Mouse (Mus musculus) adrenal gland, postnatal 36 days (tissue): ENCODE results near the gene Gm1113. TPM values are rescaled to one million over a fixed set of nuclear protein-coding genes. Genes with fewer than 3 reads are reported as not detected.

Source experiments
- DNase-seq, 2 experiments: peaks; one replicate each; pipeline ENCODE4 v3.0.0; 2021; ENCODE audit warnings: mixed read lengths in 1 of 2
- total RNA-seq, 2 experiments: library from RNA; stranded (reverse); gene quantifications; 2 replicates each; pipeline ENCODE4 v1.2.3; 2021

Gene Gm1113
- total RNA-seq, 2 experiments from 2014 or later = not detected

DNA sequence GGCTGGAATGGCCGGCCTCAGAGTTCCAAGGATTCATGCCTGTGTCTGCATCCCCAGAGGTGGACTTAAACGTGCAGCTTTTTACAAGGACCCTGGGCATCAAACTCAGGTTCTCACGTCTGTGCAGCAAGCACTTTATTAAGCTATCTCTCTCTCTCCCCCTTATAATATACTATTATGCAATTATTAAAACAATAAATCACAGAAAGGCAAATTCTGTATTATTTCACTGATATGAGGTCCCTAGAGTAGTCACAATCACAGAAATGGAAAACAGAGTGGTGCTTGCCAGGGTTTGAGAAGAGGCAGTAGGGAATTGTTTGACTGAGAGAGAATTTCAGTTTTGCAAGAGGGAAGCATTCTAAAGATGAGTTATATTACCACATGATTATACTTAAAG, 11.1 kb upstream of the Gm1113 start:
- no peak for DNase-seq

DNA sequence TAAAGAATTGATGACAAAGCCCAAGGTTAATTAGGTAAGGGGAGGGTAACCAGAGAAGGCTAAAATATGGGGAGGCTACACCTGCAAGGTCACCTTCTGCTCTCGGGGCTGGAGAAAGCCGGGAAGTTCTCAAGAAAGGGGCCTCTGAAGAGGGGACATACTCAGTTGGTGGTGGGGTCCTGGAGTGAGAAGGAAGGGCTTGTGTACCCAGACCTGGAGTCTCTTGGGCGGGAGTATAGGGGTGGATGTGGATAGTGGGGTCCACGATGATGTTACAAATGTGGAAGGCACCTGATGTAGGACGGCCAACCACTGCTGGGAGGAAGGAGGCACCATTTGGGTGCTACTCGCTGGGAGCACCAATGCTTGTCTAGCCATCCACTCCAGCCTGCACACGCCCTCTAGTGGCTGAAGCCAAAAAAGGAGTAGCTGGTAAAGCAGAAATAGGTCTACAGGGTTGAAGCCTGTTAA, 5.9 kb upstream of the Gm1113 start:
- peak; percentile 68 to 74 for DNase-seq

DNA sequence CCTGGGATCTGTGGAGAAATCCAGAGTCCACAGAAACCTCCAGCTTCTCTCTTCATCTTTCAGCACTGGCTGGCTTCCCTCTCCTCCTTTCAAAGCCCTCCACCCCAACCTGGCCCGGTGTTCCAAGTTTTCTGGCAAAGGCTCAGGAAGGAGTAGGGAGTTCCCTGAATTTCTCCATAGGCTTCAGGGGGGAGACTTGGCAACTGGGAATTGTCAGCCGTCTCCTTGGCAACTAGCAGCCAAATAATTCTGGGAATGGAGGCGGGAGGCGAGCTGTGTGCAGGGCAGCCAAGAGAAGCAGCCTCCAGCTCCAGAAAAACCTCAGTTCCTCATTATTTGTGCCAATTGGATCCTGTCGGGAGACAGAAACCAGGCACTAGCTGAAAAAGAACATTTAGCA, 5.5 kb upstream of the Gm1113 start:
- no peak for DNase-seq

DNA sequence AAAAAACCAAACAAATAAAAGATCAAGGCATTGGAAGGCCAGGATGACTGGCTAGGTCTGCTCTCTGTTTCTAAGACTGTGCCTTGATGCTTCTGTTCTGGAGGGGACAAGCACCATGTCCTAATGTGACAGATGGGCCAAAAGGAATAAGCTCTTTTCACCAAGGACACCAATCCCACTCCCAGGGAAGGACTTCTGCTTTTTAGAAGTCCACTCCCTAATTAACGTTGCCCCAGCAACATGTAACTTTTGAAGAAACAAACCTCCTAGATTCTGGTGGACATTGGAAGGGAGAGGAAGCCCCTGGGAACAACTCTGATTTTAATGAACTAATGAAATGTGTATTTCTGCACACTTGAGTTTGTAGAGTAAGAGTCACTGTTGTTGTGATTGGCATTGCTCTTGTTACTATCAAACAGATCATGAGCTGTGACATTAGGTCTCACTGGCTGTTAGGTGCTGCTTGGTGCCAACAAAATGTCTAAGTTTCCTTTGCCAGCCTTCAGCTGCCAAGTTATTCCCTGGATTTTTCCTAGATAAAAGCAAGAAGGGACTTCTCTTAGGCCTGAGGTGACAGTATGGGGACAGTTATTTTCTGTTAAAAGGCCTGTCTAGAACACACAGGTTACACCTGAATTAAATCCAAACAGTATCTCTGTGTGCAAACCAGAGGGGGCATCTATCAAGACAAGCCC, 4.9 kb upstream of the Gm1113 start:
- no peak for DNase-seq

DNA sequence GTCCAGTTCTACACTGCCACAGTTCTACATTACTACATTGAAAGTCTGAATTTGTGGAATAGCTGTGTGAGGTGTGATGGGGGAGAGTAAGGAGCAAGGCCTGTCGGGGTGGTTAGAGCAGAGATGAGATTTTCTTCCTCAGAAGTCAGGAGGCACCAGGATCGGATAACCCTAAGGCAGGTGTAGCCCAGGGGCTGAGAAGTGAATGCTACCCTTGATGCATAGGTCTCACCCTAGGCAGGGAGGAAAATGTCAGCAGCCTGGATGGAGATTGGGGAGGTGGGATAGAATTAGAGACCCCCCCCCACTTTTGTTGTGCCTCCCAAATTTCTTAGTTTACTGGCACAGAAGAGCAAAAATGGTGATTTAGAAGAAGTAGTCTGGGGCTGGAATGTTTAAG, 4.2 kb upstream of the Gm1113 start:
- no peak for DNase-seq

GRCm38 (mm10) chr9:35520631-35521348, 2.7 kb upstream of the Gm1113 start:
- no peak for DNase-seq

DNA sequence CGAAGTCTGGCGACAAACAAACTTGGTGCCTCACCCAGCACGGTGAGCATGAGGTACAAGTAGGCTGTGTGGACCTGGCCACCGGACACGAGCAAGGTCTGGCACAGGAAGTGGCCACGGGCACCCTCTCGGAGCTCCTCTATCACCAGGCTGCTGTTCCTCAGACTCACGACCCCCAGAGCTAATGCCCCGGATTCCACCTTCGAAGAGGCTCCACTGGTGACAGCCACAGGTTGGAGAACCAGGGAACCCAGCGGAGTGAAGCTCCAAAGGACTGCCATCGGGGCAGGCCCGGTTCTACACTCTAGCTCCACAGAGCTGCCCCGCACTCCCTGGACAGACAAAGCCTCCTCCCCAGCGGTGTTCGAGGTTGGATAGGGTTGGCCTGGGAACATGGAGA, 1.4 kb downstream of the Gm1113 start:
- DNase-seq = no peak

- DNase-seq = no peak
These were observed 1.9 kb downstream of the Gm1113 start for GRCm38 (mm10) chr9:35516182-35516581.

DNA sequence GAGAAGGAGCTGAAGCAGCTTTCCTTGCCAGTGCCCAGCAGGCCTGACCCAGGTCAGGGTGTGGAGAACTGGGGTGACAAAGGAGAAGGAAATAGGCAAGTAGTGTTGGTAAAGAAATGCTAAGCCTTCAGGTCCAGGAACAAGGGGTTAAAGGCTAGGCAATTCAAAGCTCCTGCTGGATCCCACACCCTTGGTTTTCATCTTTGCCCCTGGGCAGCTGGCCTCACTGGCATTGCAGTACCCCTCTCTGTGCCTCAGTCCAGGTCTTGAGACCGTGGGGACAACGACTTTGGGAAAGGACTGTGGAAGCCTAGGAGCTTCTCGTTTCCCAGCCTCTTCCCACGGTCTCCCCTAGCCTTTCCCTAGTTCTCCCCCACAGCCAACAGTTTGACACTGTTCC, 4.2 kb downstream of the Gm1113 start:
- no peak for DNase-seq

DNA sequence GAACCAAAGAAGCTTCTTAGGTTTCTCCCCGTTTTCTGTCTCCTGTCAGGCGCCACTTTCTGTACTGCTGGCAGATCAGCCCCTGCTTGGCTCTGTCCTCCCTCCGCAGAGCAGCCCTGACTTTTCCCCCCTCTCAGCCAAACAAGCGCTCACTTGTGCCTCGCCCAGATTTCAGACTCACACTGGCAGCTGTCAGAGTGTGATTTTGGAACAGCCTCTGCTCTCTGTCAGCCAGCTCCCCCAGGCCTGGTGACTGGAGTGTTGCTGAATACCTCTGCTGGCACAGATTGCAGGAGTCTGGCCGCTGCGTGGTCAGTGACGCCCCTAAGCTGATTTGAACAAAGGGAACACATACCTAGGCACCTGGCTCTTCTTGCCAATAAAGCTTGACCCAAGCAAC, 9.8 kb downstream of the Gm1113 start:
- peak in 1 of 2 experiments; percentile 22 for DNase-seq

DNA sequence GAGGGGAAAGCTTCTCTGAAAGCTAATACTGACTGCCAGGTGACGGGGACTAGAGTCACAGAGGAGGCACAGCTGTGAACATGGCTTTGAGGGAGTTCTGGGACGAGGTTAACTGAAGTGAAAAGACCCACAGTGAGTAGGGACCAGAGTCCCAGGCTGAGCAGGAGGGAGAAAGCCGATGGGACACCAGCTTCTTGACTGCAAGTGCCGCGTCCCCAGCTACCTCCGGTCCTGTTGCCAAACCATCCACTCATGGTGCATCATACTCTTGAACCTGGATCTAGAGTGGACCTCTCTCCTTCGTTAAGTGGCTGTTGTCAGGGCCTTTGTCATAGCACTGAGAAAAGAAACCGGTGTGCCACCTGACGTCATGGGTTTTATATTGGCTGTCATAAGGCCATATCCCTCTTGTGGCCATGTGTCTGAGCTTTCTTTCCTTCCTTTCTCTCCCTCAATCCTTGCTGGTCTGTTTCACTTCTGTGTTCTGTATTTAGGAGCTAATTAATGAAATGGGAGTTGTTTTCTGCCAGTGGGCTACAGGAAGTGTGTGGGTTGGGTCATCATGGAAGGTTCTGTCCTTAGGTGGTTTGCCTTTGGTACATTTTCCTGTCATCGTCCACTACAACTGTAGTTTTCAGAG, 15.6 kb downstream of the Gm1113 start:
- DNase-seq = no peak

GRCm38 (mm10) chr9:35499946-35500345, 18.1 kb downstream of the Gm1113 start:
- DNase-seq = no peak

- no peak for DNase-seq
These were observed 22.6 kb downstream of the Gm1113 start for GRCm38 (mm10) chr9:35495471-35495870.

DNA sequence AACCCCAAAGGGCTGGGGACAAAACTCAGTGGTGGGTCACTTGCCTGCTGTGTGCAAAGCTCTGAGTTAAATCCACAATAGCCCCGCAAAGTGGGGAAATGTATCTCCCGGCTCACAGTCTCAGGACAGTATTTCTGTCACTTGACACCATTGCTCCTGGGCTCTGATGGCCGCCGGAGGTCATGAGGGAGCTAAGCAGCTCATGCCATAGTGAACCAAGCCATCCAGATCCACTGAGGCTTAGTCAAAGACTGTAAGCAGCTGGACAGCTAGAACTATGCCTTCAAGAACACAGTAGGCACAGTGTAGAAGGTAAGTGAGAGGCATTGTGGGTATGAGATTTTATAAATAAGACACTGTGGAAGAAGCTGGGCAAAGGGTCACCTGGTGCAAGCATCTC, 23.1 kb downstream of the Gm1113 start:
- DNase-seq = no peak

DNA sequence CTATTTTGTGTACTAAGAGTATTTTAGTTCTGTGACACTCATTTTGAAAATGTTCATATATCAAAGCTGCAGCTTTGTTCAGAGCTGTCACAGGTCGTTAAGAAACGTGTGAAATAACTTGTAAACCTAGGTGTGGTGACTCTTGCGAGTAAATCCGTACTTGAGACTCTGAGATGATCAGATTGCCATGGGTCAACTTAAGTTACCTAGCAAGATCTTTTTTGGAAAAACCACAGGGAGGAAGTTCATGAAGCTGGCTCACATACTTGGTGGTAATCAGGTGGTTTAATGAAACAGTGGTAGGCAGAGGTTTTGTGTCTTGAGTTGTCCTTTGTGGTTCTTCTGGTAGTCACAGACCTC, 24.4 kb downstream of the Gm1113 start:
- DNase-seq = no peak

DNA sequence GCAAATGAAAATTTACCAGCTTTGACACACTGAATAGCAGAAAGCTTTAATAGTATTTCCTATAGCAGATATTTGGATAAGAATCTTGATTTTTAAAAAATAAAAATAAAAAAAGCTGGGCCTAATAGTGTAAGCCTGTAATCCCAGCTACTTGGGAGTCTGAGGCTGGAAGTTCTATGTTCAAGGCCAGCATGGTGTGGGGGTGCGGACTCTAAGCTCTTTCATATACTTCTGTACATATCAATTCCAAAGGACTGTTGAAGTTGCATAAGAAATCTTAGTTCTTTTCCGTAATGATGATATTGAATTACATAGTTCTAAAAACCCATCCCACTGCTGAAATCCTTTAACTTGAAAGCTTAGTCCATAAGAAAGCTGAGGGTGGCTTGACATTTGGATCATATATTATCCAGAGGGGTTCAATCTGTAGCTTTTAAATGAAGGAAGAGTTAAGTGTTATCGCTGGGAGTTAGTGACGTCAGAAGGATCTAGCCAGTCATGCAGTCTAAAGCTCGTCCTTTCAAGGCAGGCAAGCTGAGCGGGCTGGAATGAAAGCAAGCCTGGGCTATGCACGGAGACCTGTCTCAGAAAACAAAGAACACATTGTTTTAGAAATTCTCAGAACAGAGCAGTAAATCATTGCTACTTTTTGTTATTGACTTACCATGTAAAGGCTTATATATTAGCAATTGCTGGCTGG, 24.9 kb downstream of the Gm1113 start:
- no peak for DNase-seq

DNA sequence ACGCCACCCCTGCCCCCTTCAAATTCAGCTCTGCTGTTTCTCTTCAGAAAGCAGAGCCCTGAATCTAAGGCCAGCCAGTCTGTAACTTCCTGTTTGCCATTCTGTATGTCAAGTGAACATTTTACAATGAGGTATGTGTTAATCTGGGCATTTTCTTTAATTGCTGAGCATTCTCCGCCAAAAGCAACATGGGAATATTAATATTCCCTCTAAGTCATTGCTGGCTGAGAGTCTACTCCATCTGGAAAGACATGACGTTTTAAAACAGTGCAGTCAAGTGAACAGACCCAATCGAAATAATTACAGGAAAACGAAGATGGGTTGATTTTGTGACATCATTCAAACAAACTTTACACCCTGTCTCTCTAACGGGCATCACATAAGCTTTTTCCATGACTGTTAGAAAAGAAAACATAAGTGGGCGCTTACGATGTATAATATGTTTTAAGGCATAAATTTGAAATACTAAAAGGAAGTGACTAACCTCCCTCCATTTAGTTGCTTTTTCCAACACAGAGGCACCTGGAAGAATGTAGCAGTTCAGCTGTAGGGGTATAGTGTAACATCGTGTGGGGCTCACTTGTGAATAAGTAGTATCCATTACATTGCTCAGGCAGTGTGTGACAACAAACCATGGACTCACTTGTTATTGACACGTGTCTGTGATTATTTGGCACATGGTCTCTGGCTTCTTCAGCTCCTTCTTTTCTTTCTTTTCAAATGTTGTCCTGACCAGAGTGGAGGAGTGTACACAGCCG, 26.8 kb downstream of the Gm1113 start:
- no peak for DNase-seq

DNA sequence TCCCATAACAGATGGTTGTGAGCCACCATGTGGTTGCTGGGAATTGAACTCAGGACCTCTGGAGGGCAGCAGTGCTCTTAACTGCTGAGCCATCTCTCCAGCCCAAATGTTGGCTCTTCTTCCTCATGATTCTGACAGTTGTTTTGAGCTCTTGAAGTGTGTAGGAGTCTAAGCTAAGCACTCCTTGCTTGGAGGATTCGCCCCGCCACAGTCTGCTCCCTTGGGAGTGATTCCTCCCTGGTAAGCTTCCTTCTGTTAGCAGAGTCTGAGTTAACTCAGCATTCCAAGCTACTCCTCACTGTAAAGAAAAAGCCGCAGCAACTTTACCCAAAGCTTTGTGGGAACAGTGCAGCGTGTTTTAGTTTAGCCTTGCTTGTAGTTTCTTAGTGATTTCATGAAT, 29.6 kb downstream of the Gm1113 start:
- DNase-seq = no peak

DNA sequence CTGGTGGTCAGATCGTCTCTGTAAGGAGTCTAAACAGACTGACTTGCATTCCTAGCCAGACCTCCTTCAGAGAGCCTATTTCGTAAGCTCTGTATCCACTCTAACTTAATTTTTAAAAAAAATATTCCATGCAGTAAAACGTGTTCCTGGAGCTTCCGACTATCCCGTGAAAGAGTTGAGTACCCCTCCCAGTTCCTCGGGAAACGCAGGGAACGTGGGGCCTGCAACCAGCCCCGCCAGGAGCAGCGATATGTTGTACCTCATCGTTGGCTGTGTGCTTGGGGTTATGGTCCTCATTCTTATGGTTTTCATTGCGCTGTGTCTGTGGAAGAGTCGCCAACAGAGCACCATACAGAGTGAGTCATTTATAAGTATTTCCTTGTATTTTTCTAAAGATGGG, 31.5 kb downstream of the Gm1113 start:
- DNase-seq = no peak

- DNase-seq = no peak
These were observed 34.1 kb downstream of the Gm1113 start for GRCm38 (mm10) chr9:35483949-35484348.

GRCm38 (mm10) chr9:35482014-35482898, 35.8 kb downstream of the Gm1113 start:
- DNase-seq = no peak
